Mouse (Mus musculus): ENCODE measurements around the gene Olfr1029.
"Not testable (repeated sequence)": the region's sequence is repeated elsewhere in the genome, so short reads cannot be mapped to it uniquely, and the experiment has no call there.

GRCm38 (mm10) chr2:86021518-86021917, 47.8 kb downstream of the Olfr1029 start:
- not testable (repeated sequence) for TF ChIP-seq CTCF (IDR thresholded peaks at IDR 0.05; ENCODE audit: borderline replicate concordance, control insufficient read depth, extremely low read depth, insufficient read depth, low read length, poor library complexity); POLR2A (IDR thresholded peaks at IDR 0.05; ENCODE audit: control insufficient read depth, extremely low read depth, insufficient read depth, low read length, poor library complexity)
